In the genomic region with DNA sequence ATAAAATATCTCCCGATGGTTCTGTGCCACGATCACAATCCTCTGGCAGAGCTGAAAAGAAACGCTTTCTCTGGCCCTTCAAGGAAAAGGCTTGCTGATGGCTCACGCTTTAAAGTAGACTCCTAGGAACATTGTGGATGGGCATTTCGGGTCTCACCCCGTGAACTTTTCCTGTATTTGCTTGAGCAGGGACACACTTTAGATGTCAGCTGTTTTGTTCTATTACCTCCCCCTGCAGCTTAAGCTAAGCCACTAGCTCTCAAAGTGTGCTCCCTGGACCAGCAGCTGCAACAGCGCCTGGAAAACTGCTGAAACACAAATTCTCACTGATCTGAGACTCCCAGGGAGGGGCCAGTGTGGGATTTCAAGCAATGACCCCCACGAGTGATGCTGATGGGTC, we compare ENCODE assay signal across 20 mouse cellular contexts.
DNase-seq lines count a peak whose midpoint lies in the region; TF ChIP-seq lines count a peak whose summit lies in the region.
"Had no signal": no experiment of that assay in that cellular context is flagged by ENCODE, and none has a peak within 500 bp of the region (broad histone marks: within the 10 kb centered on the region; RNA-seq: fewer than 3 reads in every experiment).

No protein-coding gene starts in this region.

- intact Hi-C loops in gastrocnemius, adult 2 months (cut with DNase I): no loop called here

- no peak for TF ChIP-seq POLR2A in brain, embryonic 14.5 days (IDR thresholded peaks at IDR 0.05; ENCODE audit: borderline replicate concordance, extremely low read depth, insufficient read depth, insufficient read length, poor library complexity, severe bottlenecking)

- peak overlapping the region; percentile 35; the same call in 1 of the 2 replicates for H3K27ac ChIP-seq in gastrocnemius, adult 2 months
- H3K27ac ChIP-seq: embryonic facial prominence, embryonic 13.5 days; kidney, embryonic 15.5 days; left cerebral cortex, adult 2 months; liver, embryonic 13.5 days; stomach, embryonic 15.5 days had no signal

- H3K4me3 ChIP-seq in gastrocnemius, adult 2 months: no peak overlapping the region
- H3K4me3 ChIP-seq: embryonic facial prominence, embryonic 13.5 days; erythroblast, embryonic 14.5 days; kidney, embryonic 15.5 days; liver, embryonic 13.5 days; stomach, embryonic 15.5 days had no signal

- DNase-seq in cerebellum, adult 9-10 months: peak; percentile 52
- no peak for DNase-seq in cerebellum, postnatal 14 days
- no peak for DNase-seq in gastrocnemius, adult 2 months
- no peak for DNase-seq in gastrocnemius, adult 8-10 months (ENCODE audit: low spot score in 2 of 2)
- peak; percentile 13 to 16 for DNase-seq in layer of hippocampus, postnatal 10 days (ENCODE audit: low spot score in 2 of 2)
- DNase-seq in layer of hippocampus, adult 11-12 months (ENCODE audit: low spot score): no peak
- DNase-seq in brain, embryonic 14.5 days (ENCODE audit: low read depth): peak; percentile 7
- DNase-seq: adrenal gland, postnatal 10 days; embryo, embryonic 11 days; heart, postnatal 14 days; kidney, adult 18-20 months; kidney, postnatal 25 days; liver, embryonic 13.5 days; lung, adult 18-20 months; right cerebral cortex, postnatal 25 days had no signal

- no peak for TF ChIP-seq CTCF in gastrocnemius, adult 2 months (IDR thresholded peaks at IDR 0.05)
- TF ChIP-seq CTCF in brain, embryonic 14.5 days (IDR thresholded peaks at IDR 0.05; ENCODE audit: borderline replicate concordance, extremely low read depth, insufficient read depth, insufficient read length): no peak

Comparison
In these comparisons a context has a peak if more than half of its experiments do, and no peak if none do; other contexts are left out.
1. DNase-seq: peak in cerebellum, adult 9-10 months (single experiment), layer of hippocampus, postnatal 10 days (2 of 2) and brain, embryonic 14.5 days (single experiment); none in cerebellum, postnatal 14 days (0 of 2), gastrocnemius, adult 2 months (single experiment), gastrocnemius, adult 8-10 months (0 of 2) and layer of hippocampus, adult 11-12 months (single experiment).